In the genomic region with DNA sequence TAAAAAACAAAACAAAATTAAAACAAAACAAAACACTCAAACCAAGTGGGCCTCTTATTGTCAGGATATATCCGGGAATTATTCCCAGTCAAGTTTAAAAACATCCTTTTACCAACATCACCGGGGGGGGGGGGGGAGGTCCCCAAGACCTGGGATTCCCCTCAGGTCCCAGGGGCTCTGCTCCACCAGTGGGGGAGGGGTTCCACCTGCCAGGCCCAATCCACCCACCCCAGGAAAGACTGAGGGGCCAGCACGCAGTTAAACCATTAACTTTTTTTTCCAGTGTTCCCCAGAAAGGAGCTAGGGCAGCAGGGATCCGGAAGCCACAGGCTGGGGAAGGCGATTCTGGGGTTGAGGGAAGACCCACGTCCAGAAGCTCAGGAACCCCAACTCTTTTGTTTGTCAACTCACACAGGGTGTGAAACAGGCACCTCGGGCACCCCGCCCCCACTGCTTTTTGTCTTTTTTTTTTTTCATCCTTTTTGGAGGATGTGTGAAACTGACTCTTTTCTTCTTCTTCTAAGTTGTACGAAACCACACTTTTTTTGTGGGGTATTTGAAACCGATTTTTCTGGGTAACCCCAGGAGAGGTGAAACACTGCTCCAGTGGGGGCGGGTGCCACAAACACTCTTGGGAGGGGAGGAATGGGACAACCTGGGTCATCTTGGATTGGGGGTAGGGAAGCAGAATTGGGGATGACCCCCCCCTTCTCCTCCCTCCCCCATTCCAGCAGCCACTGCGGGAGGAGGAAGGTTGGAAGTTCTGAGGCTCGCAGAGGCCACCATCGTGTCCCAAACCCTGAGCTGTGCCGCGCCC, we compare ENCODE assay signal across 8 mouse cellular contexts. TPM values are rescaled to one million over a fixed set of nuclear protein-coding genes. Genes with fewer than 3 reads are reported as not detected.
A peak's percentile ranks its signal among the peaks of the same experiment; 100 is the strongest.
DNase-seq lines count a peak whose midpoint lies in the region; ATAC-seq and TF ChIP-seq lines count a peak whose summit lies in the region.

No protein-coding gene starts in this region.

- peak overlapping the region; percentile 100 for H3K9ac ChIP-seq in kidney, embryonic 14.5 days (ENCODE audit: low read depth, low read length)
- peak overlapping the region; percentile 97 for H3K9ac ChIP-seq in MEL (ENCODE audit: control insufficient read depth, low read depth, low read length, poor library complexity, severe bottlenecking)
- H3K9ac ChIP-seq in heart, embryonic 16.5 days (ENCODE audit: low read length): peak overlapping the region; percentile 98

- H3K4me2 ChIP-seq in kidney, embryonic 14.5 days (replicated peaks; ENCODE audit: low read depth, low read length): peak overlapping the region; percentile 92
- H3K4me2 ChIP-seq in heart, embryonic 16.5 days (ENCODE audit: low read depth, low read length): peak overlapping the region; percentile 73

- no peak for TF ChIP-seq CTCF in MEL (IDR thresholded peaks at IDR 0.05 in 2 of 3, conservative IDR thresholded peaks at IDR 0.05 in 1 of 3; ENCODE audit: control insufficient read depth in 1 of 3, insufficient read depth in 1 of 3, low read depth in 2 of 3, low read length in 3 of 3, poor library complexity in 1 of 3, severe bottlenecking in 1 of 3)

- no peak for TF ChIP-seq EP300 in MEL (IDR thresholded peaks at IDR 0.05; ENCODE audit: low read depth in 1 of 2, low read length in 2 of 2)

- H3K27ac ChIP-seq in kidney, embryonic 14.5 days (ENCODE audit: low read depth, low read length): peak overlapping the region; percentile 91; the same call in 1 of the 2 replicates
- H3K27ac ChIP-seq in MEL (ENCODE audit: control insufficient read depth, low read depth, low read length): 0 out of 2 replicates have a peak overlapping the region, but pooled peaks have one; percentile 3
- H3K27ac ChIP-seq in heart, embryonic 16.5 days (ENCODE audit: low read length): peak overlapping the region; percentile 19; the same call in 1 of the 2 replicates
- peak overlapping the region; percentile 100 for H3K27ac ChIP-seq in midbrain, embryonic 10.5 days (replicated peaks)

- no peak for ATAC-seq in kidney, embryonic 14.5 days (ENCODE audit: low FRiP score, low TSS enrichment)
- no peak for ATAC-seq in heart, embryonic 16.5 days (replicated peaks; ENCODE audit: extremely low read depth, insufficient read depth, low FRiP score)

- H3K79me2 ChIP-seq in MEL (ENCODE audit: control insufficient read depth, insufficient read depth, low read length, poor library complexity): peaks cover 25% of the 10 kb centered on the region

- H3K36me3 ChIP-seq in kidney, embryonic 14.5 days (ENCODE audit: control insufficient read depth, insufficient read depth, low read length): peaks cover 41% of the 10 kb centered on the region
- peaks cover 0 to 27% of the 10 kb centered on the region in 2 experiments; a peak in 3 of 4 replicates for H3K36me3 ChIP-seq in MEL (ENCODE audit: control insufficient read depth in 1 of 2, insufficient read depth in 2 of 2, low read length in 2 of 2)
- peaks cover 28% of the 10 kb centered on the region for H3K36me3 ChIP-seq in heart, embryonic 16.5 days (ENCODE audit: control insufficient read depth, insufficient read depth)
- peaks cover 49% of the 10 kb centered on the region for H3K36me3 ChIP-seq in midbrain, embryonic 10.5 days

- TF ChIP-seq POLR2A in MEL (IDR thresholded peaks at IDR 0.05; ENCODE audit: control insufficient read depth in 1 of 2, insufficient read depth in 1 of 2, low read depth in 1 of 2, low read length in 2 of 2, poor library complexity in 1 of 2): no peak

- H3K4me1 ChIP-seq in kidney, embryonic 14.5 days (ENCODE audit: control insufficient read depth, insufficient read depth, low read length): peaks cover 28% of the 10 kb centered on the region
- peaks cover 6 to 30% of the 10 kb centered on the region in 2 experiments; a peak in 3 of 4 replicates for H3K4me1 ChIP-seq in MEL (ENCODE audit: control insufficient read depth in 1 of 2, insufficient read depth in 2 of 2, low read length in 2 of 2)
- H3K4me1 ChIP-seq in heart, embryonic 16.5 days (ENCODE audit: control insufficient read depth, insufficient read depth, low read length): peaks cover 21% of the 10 kb centered on the region
- peaks cover 41% of the 10 kb centered on the region for H3K4me1 ChIP-seq in midbrain, embryonic 10.5 days

- H3K9me3 ChIP-seq in kidney, embryonic 14.5 days (ENCODE audit: control insufficient read depth, low read length): no peaks in the 10 kb centered on the region
- H3K9me3 ChIP-seq in MEL (replicated peaks; ENCODE audit: insufficient read depth, low read length): no peaks in the 10 kb centered on the region
- H3K9me3 ChIP-seq in heart, embryonic 16.5 days (replicated peaks; ENCODE audit: control insufficient read depth, low read length): no peaks in the 10 kb centered on the region
- no peaks in the 10 kb centered on the region for H3K9me3 ChIP-seq in midbrain, embryonic 10.5 days (replicated peaks)

- WGBS in kidney, embryonic 14.5 days: 12% methylated on average over 16 of the region's 16 CpGs
- 28% methylated on average over 14 of the region's 16 CpGs for WGBS in heart, embryonic 16.5 days
- 27% methylated on average over 16 of the region's 16 CpGs for WGBS in midbrain, embryonic 10.5 days

- no peak for DNase-seq in kidney, adult 18-20 months
- DNase-seq in MEL (ENCODE audit: low read depth, low spot score): no peak
- DNase-seq in midbrain, embryonic 10.5 days (ENCODE audit: low spot score): no peak
- peak; percentile 72 for DNase-seq in thymus, postnatal 4 days
- no peak for DNase-seq in layer of hippocampus, adult 11-12 months (ENCODE audit: low spot score)
- no peak for DNase-seq in kidney, adult 11 months

- TF ChIP-seq RAD21 in MEL (IDR thresholded peaks at IDR 0.05; ENCODE audit: low read depth, low read length): no peak

- peak overlapping the region; percentile 98 for H3K4me3 ChIP-seq in kidney, embryonic 14.5 days (ENCODE audit: low read length)
- H3K4me3 ChIP-seq in MEL (ENCODE audit: control insufficient read depth in 1 of 2, insufficient read depth in 1 of 2, low read depth in 2 of 2, low read length in 2 of 2): peak overlapping the region in 1 of 2 experiments; percentile 85; a peak in 1 of 4 replicates
- H3K4me3 ChIP-seq in heart, embryonic 16.5 days (ENCODE audit: low read length): peak overlapping the region; percentile 93
- peak overlapping the region; percentile 96 for H3K4me3 ChIP-seq in midbrain, embryonic 10.5 days

- H3K27me3 ChIP-seq in kidney, embryonic 14.5 days (ENCODE audit: control insufficient read depth, insufficient read depth, low read length): no peaks in the 10 kb centered on the region
- no peaks in the 10 kb centered on the region for H3K27me3 ChIP-seq in MEL (ENCODE audit: control insufficient read depth in 1 of 2, insufficient read depth in 2 of 2, low read length in 2 of 2)
- H3K27me3 ChIP-seq in heart, embryonic 16.5 days (ENCODE audit: control insufficient read depth, insufficient read depth, low read length): no peaks in the 10 kb centered on the region
- peaks cover 10% of the 10 kb centered on the region; the same call in 1 of the 2 replicates for H3K27me3 ChIP-seq in midbrain, embryonic 10.5 days (ENCODE audit: low read depth, poor library complexity, severe bottlenecking)

TF ChIP-seq in MEL, 35 proteins besides CTCF, POLR2A, EP300 and RAD21:
- TF ChIP-seq USF2 (IDR thresholded peaks at IDR 0.05; ENCODE audit: borderline replicate concordance in 1 of 2, insufficient read depth in 1 of 2, low read depth in 1 of 2, low read length in 2 of 2): no peak
- 0 out of 2 replicates have a peak, but pooled peaks have one; percentile 36 for TF ChIP-seq CHD1 (IDR thresholded peaks at IDR 0.05; ENCODE audit: low read depth, low read length)
- TF ChIP-seq ZNF384 (IDR thresholded peaks at IDR 0.05; ENCODE audit: low read depth, low read length): peak; percentile 46; the same call in 1 of the 2 replicates
- no peak for TF ChIP-seq POLR2AphosphoS2 (IDR thresholded peaks at IDR 0.05; ENCODE audit: low read length)
TF ChIP-seq in MEL: peak in this region for 2.

RNA-seq across cellular contexts. Expression of a gene that starts 1.7 kb away (rescaled TPM):
- polyA plus RNA-seq in kidney, embryonic 14.5 days (2014; fragmentation: Nextera tagmentation; extraction: Ambion mirVana): 134 and 162 TPM in 2 replicates
- 113 and 125 TPM in 2 replicates for total RNA-seq in MEL (2012; rRNA removed)
- polyA plus RNA-seq in MEL (2012; ENCODE audit: insufficient read depth in 1 of 2, insufficient read length in 2 of 2, low read depth in 1 of 2, low replicate concordance in 2 of 2, missing spikeins in 1 of 2): 100 to 1,000 TPM in 1 of 2 experiments, not detected in 1; 258 TPM
- 41.9 and 47.0 TPM in 2 replicates for polyA plus RNA-seq in heart, embryonic 16.5 days (2015; fragmentation: Nextera tagmentation; extraction: Ambion mirVana)
- 190 and 191 TPM in 2 replicates for polyA plus RNA-seq in midbrain, embryonic 10.5 days (2016; fragmentation: Nextera tagmentation; extraction: Ambion mirVana)

RNA-seq across cellular contexts. Expression of a gene that starts 25.1 kb away (rescaled TPM):
- 806 and 1,046 TPM in 2 replicates for polyA plus RNA-seq in kidney, embryonic 14.5 days (2014; fragmentation: Nextera tagmentation; extraction: Ambion mirVana)
- total RNA-seq in MEL (2012; rRNA removed): 879 and 935 TPM in 2 replicates
- polyA plus RNA-seq in MEL (2012; ENCODE audit: insufficient read depth in 1 of 2, insufficient read length in 2 of 2, low read depth in 1 of 2, low replicate concordance in 2 of 2, missing spikeins in 1 of 2): 100 to 1,000 TPM in 1 of 2 experiments, not detected in 1; 481 TPM
- 1,492 and 1,877 TPM in 2 replicates for polyA plus RNA-seq in heart, embryonic 16.5 days (2015; fragmentation: Nextera tagmentation; extraction: Ambion mirVana)
- polyA plus RNA-seq in midbrain, embryonic 10.5 days (2016; fragmentation: Nextera tagmentation; extraction: Ambion mirVana): 610 and 635 TPM in 2 replicates

RNA-seq across cellular contexts. Expression of a gene that starts 32.4 kb away (rescaled TPM):
- polyA plus RNA-seq in kidney, embryonic 14.5 days (2014; fragmentation: Nextera tagmentation; extraction: Ambion mirVana): 248 and 270 TPM in 2 replicates
- total RNA-seq in MEL (2012; rRNA removed): 81.4 and 86.9 TPM in 2 replicates
- polyA plus RNA-seq in MEL (2012; ENCODE audit: insufficient read depth in 1 of 2, insufficient read length in 2 of 2, low read depth in 1 of 2, low replicate concordance in 2 of 2, missing spikeins in 1 of 2): 100 to 1,000 TPM in 1 of 2 experiments, not detected in 1; 289 TPM
- polyA plus RNA-seq in heart, embryonic 16.5 days (2015; fragmentation: Nextera tagmentation; extraction: Ambion mirVana): 136 and 155 TPM in 2 replicates
- polyA plus RNA-seq in midbrain, embryonic 10.5 days (2016; fragmentation: Nextera tagmentation; extraction: Ambion mirVana): 338 and 351 TPM in 2 replicates

RNA-seq across cellular contexts. Expression of a gene that starts 44.3 kb away (rescaled TPM):
- 8.7 and 14.6 TPM in 2 replicates for polyA plus RNA-seq in kidney, embryonic 14.5 days (2014; fragmentation: Nextera tagmentation; extraction: Ambion mirVana)
- total RNA-seq in MEL (2012; rRNA removed): 14.1 and 15.6 TPM in 2 replicates
- 10 to 100 TPM in 1 of 2 experiments, not detected in 1; 18.8 TPM for polyA plus RNA-seq in MEL (2012; ENCODE audit: insufficient read depth in 1 of 2, insufficient read length in 2 of 2, low read depth in 1 of 2, low replicate concordance in 2 of 2, missing spikeins in 1 of 2)
- 2.8 TPM in 2 replicates for polyA plus RNA-seq in heart, embryonic 16.5 days (2015; fragmentation: Nextera tagmentation; extraction: Ambion mirVana)
- polyA plus RNA-seq in midbrain, embryonic 10.5 days (2016; fragmentation: Nextera tagmentation; extraction: Ambion mirVana): 6.3 and 6.4 TPM in 2 replicates

Comparison
In these comparisons a context has a peak if more than half of its experiments do, and no peak if none do; other contexts are left out.
1. H3K27ac ChIP-seq: peak in every context shown above with its lines; median percentile 100 in midbrain, embryonic 10.5 days; 91 in kidney, embryonic 14.5 days; 19 in heart, embryonic 16.5 days; 3 in MEL.